Mouse (Mus musculus) liver, embryonic 16.5 days (tissue): ENCODE measurements around the gene Tex44. TPM values are rescaled to one million over a fixed set of nuclear protein-coding genes. Genes with fewer than 3 reads are reported as not detected.
A peak's percentile ranks its signal among the peaks of the same experiment; 100 is the strongest.

ENCODE experiments used
- ATAC-seq: fragments of 200-750 bp; cut with Nextera tagmentation; 2 replicates; pipeline ENCODE4 v1.8.0; 2017; ENCODE audit warnings: low read depth, mild to moderate bottlenecking, moderate number of reproducible peaks, moderate library complexity
- H3K27ac ChIP-seq: fragments of 300-500 bp; sonication (generic); 2 replicates; pipeline ENCODE4 v1.5.1; 2014; ENCODE audit warnings: mild to moderate bottlenecking, low read length
- H3K27me3 ChIP-seq: fragments of 300-500 bp; sonication (generic); 2 replicates; pipeline ENCODE4 v1.6.1; 2014; ENCODE audit warnings: low read depth, low read length, mixed read lengths; ENCODE audit not compliant: control insufficient read depth, insufficient read depth
- H3K36me3 ChIP-seq: fragments of 300-500 bp; sonication (generic); 2 replicates; pipeline ENCODE4 v1.6.1; 2014; ENCODE audit warnings: mild to moderate bottlenecking; ENCODE audit not compliant: control insufficient read depth, insufficient read depth
- H3K4me1 ChIP-seq: fragments of 300-500 bp; sonication (generic); 2 replicates; pipeline ENCODE4 v1.6.1; 2014; ENCODE audit warnings: low read depth, low read length, mixed read lengths; ENCODE audit not compliant: control insufficient read depth
- H3K4me2 ChIP-seq: fragments of 300-500 bp; sonication (generic); 2 replicates; pipeline ENCODE4 v1.6.1; 2014; ENCODE audit warnings: low read depth, low read length, mixed read lengths
- H3K4me3 ChIP-seq: fragments of 300-500 bp; sonication (generic); 2 replicates; pipeline ENCODE4 v1.5.1; 2014; ENCODE audit warnings: low read depth, mild to moderate bottlenecking, low read length
- H3K9ac ChIP-seq: fragments of 300-500 bp; sonication (generic); 2 replicates; pipeline ENCODE4 v1.6.1; 2014; ENCODE audit warnings: low read depth, low read length
- H3K9me3 ChIP-seq: fragments of 300-500 bp; sonication (generic); replicated peaks from 2 replicates; pipeline ENCODE4 v1.6.1; 2016; ENCODE audit warnings: low read length; ENCODE audit not compliant: control insufficient read depth
- WGBS: fragments of 180-500 bp; shearing (Covaris S2); extraction: QIAGEN DNeasy Blood & Tissue Kit; methylation state at CpG from one replicate; pipeline ENCODE4 v1.1.7; 2014; ENCODE audit not compliant: insufficient replicate concordance; 5-methylcytosine and 5-hydroxymethylcytosine counted together
- polyA plus RNA-seq: library from polyadenylated mRNA; unstranded; fragments of >200 nt; fragmentation: Nextera tagmentation; extraction: Ambion mirVana; gene quantifications from 2 replicates; pipeline ENCODE4 v1.2.1, GENCODE M21; 2015

Tex44 gene
- polyA plus RNA-seq, 1 experiment from 2014 or later = not detected

- no peaks in the 10 kb centered on the region for H3K36me3 ChIP-seq
- H3K4me3 ChIP-seq = no peak overlapping the region
- no peaks in the 10 kb centered on the region for H3K27me3 ChIP-seq
- ATAC-seq = no peak
- H3K9ac ChIP-seq = no peak overlapping the region
- H3K4me2 ChIP-seq = no peak overlapping the region
- WGBS = 41% methylated on average over 2 of the region's 2 CpGs
- H3K4me1 ChIP-seq = peaks cover 23% of the 10 kb centered on the region
- no peaks in the 10 kb centered on the region for H3K9me3 ChIP-seq
- H3K27ac ChIP-seq = no peak overlapping the region
These were observed 3.9 kb downstream of the Tex44 start for GRCm38 (mm10) chr1:86430056-86430455.

- no peak overlapping the region for H3K9ac ChIP-seq
- H3K9me3 ChIP-seq = no peaks in the 10 kb centered on the region
- 17% methylated on average over 4 of the region's 4 CpGs for WGBS
- H3K27me3 ChIP-seq = no peaks in the 10 kb centered on the region
- H3K4me1 ChIP-seq = peaks cover 37% of the 10 kb centered on the region
- no peak for ATAC-seq
- no peak overlapping the region for H3K4me2 ChIP-seq
- H3K27ac ChIP-seq = 0 out of 2 replicates have a peak overlapping the region, but pooled peaks have one; percentile 18
- H3K4me3 ChIP-seq = no peak overlapping the region
- H3K36me3 ChIP-seq = no peaks in the 10 kb centered on the region
These were observed 6.6 kb downstream of the Tex44 start for GRCm38 (mm10) chr1:86432778-86433177.

GRCm38 (mm10) chr1:86433359-86433758 lies 7.2 kb downstream of the Tex44 start:
- Histone ChIP-seq H3K4me2 (0 out of 2 replicates have a peak overlapping the region, but pooled peaks have one; percentile 79), H3K27me3 (no peaks in the 10 kb centered on the region), H3K4me3 (no peak overlapping the region), H3K27ac (no peak overlapping the region; the same call in 1 of the 2 replicates), H3K36me3 (no peaks in the 10 kb centered on the region), H3K4me1 (peaks cover 41% of the 10 kb centered on the region), H3K9me3 (no peaks in the 10 kb centered on the region), H3K9ac (no peak overlapping the region)
- no peak for ATAC-seq
- 69% methylated on average over 7 of the region's 7 CpGs for WGBS

GRCm38 (mm10) chr1:86434001-86434400 lies 7.9 kb downstream of the Tex44 start:
- ATAC-seq = peak; percentile 41
- 2% methylated on average over 12 of the region's 12 CpGs for WGBS
- Histone ChIP-seq H3K9ac (peak overlapping the region; percentile 71), H3K36me3 (no peaks in the 10 kb centered on the region), H3K4me1 (peaks cover 41% of the 10 kb centered on the region), H3K4me2 (peak overlapping the region; percentile 79), H3K4me3 (peak overlapping the region; percentile 71), H3K9me3 (no peaks in the 10 kb centered on the region), H3K27me3 (no peaks in the 10 kb centered on the region), H3K27ac (peak overlapping the region; percentile 91)

- peak; percentile 95 for ATAC-seq
- WGBS = 7% methylated on average over 46 of the region's 46 CpGs
- Histone ChIP-seq H3K9me3 (no peaks in the 10 kb centered on the region), H3K4me2 (peak overlapping the region; percentile 79), H3K27me3 (no peaks in the 10 kb centered on the region), H3K9ac (peak overlapping the region; percentile 75), H3K36me3 (no peaks in the 10 kb centered on the region), H3K4me3 (peak overlapping the region; percentile 71), H3K4me1 (peaks cover 41% of the 10 kb centered on the region), H3K27ac (peak overlapping the region; percentile 91)
These were observed 8.5 kb downstream of the Tex44 start for GRCm38 (mm10) chr1:86434439-86435201.

- ATAC-seq = no peak
- peak overlapping the region; percentile 91 for H3K27ac ChIP-seq
These were observed 9.2 kb downstream of the Tex44 start for GRCm38 (mm10) chr1:86435302-86435821.

GRCm38 (mm10) chr1:86437219-86438013 lies 11.3 kb downstream of the Tex44 start:
- Histone ChIP-seq H3K27me3 (no peaks in the 10 kb centered on the region), H3K27ac (no peak overlapping the region), H3K4me3 (no peak overlapping the region), H3K4me2 (no peak overlapping the region), H3K9ac (peak overlapping the region; percentile 23; the same call in 1 of the 2 replicates), H3K4me1 (peaks cover 56% of the 10 kb centered on the region), H3K36me3 (no peaks in the 10 kb centered on the region), H3K9me3 (no peaks in the 10 kb centered on the region)
- WGBS = 32% methylated on average over 9 of the region's 9 CpGs
- no peak for ATAC-seq

More at GRCm38 (mm10) chr1:86435302-86435821, 9.2 kb downstream of the Tex44 start:
- Histone ChIP-seq H3K27me3 (no peaks in the 10 kb centered on the region), H3K9me3 (no peaks in the 10 kb centered on the region), H3K36me3 (no peaks in the 10 kb centered on the region), H3K4me2 (peak overlapping the region; percentile 79), H3K9ac (peak overlapping the region; percentile 75), H3K4me1 (peaks cover 47% of the 10 kb centered on the region), H3K4me3 (no peak overlapping the region)
- 61% methylated on average over 13 of the region's 13 CpGs for WGBS

- no peak for ATAC-seq
- no peak overlapping the region for H3K4me2 ChIP-seq
- no peaks in the 10 kb centered on the region for H3K27me3 ChIP-seq
- no peaks in the 10 kb centered on the region for H3K9me3 ChIP-seq
- H3K9ac ChIP-seq = peak overlapping the region; percentile 23; the same call in 1 of the 2 replicates
- H3K4me1 ChIP-seq = peaks cover 56% of the 10 kb centered on the region
- H3K36me3 ChIP-seq = no peaks in the 10 kb centered on the region
- WGBS = 32% methylated on average over 6 of the region's 6 CpGs
- H3K4me3 ChIP-seq = no peak overlapping the region
- H3K27ac ChIP-seq = no peak overlapping the region
These were observed 11.8 kb downstream of the Tex44 start for GRCm38 (mm10) chr1:86438014-86438319.
